Mouse (Mus musculus) urinary bladder, postnatal 4 days (tissue): Measurements from ENCODE around the gene Olfr1161.
"Not testable (repeated sequence)": the region's sequence is repeated elsewhere in the genome, so short reads cannot be mapped to it uniquely, and the experiment has no call there.

Experiments used
- DNase-seq, 2 experiments: peaks; one replicate each; pipeline ENCODE4 v3.0.0; 2021 to 2022; ENCODE audit warnings: low spot score in 2 of 2

Gene Olfr1161

DNA sequence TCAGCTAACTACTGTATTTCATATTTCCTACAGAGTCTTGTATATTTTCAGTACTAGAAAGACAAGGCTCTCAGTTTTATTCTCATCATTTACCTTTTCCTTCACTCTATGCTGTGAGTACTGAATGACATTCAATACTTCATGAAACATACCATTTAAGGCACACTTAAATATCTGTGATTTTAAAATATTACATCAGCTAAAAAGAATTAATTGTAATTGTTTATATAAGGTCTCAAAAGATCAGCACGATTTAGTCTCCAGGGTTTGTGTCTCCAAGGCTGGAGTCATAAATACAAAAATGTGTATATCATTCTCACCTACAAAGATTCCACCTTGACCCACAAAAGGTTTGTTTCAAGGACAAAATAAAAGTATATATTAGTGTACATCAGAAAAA, at the start of gene Olfr1161:
Olfr1161 (plus strand) TSS at position 301 of the 400 bp plus-strand sequence.
- DNase-seq: not testable (repeated sequence)

DNA sequence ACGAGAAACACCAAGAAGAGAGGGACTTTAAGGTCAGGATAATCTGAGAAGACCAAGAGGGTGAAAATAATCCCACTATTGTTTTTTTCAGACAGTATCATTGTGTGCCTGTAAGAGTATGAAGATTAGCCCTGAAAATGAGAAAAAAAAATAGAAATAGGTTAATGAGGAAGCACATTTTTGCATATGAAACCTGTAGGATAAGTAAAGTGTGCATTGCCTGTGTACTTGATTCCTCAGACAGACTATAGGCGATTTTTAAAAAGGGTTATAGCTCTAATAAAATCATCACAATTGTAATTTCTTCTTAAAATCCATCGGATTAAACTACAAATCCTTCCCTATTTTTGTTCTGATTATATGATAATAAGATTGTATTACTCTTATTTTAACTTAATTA, 48.0 kb upstream of the Olfr1161 start, which contains the start of gene Olfr74:
Olfr74 (minus strand) TSS at position 101 of the 400 bp plus-strand sequence.
- no peak for DNase-seq

DNA sequence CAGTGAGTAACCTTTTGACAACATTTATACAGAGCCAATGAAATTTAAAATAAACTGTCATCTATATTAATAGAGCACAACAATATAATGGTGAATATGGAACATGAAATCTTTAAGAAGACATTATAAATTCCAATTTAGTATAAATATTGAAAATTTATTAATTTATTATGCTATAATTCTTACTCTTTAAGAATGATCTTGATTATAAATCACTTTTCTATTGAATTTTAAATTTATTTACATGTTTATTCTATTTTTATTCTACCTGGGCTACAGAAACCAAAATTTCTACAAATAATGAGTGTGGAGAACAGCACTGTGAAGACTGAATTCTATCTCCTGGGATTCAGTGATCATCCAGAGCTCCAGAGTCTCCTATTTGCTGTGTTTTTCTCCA, 32.8 kb upstream of the Olfr1161 start, which contains the start of gene Olfr1158:
Olfr1158 (plus strand) TSS at position 301 of the 400 bp plus-strand sequence.
- no peak for DNase-seq

DNA sequence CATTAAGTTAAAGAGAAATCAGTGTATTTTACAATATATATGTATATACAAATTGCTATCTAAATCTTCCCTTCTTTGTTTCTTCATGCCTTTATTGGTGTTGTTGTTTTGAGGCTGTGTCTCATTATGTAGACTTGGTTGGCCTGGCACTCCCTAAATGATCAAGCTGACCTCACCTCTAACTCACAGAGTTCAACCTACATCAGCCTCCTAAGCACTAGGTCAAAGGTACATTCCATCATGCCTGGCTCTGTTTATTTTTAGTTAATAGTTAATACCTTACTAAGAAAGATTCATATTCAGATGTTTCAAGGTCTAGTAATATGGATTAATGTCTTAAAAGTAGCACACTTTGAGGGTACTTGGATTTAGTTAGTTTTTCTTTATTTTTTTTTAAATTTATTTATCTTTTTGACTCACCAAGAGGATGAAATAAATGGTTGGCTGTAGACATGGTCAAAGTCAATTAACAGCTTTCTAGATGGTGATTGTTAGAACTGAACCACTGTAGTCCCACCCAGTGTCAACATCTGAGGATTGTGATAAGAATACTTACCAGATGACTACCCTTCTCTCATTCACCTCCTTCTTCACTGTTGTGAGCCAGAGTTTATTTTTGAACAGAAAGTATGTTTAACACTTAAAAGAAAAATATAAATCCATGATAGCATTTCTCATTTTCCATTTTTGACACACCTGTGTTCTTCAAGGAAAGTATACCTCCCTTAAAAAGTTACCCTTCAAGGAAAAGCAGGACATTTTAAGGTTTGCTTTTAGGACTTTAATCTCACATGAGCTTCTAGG, 14.9 kb upstream of the Olfr1161 start, which contains the start of gene Olfr1160:
Olfr1160 (minus strand) TSS at position 754 of the 804 bp plus-strand sequence.
- no peak for DNase-seq

DNA sequence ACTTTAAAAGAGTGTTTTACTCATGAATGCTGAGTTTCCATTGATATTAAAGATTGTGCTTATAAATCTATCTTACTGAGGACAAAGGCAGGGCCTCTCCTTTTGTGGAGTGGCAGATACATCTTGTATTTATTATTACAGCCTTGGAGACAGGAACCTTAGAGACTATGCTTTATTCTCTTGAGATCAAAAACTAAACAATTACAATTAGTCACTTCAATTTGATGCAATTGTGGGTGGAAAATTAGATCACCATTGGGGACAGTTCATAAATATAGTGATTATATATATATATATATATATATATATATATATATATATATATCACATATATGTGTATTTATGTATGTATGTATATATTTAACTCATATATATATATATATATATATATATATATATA, 15.0 kb downstream of the Olfr1161 start, which contains the start of gene Olfr73:
Olfr73 (minus strand) TSS at position 101 of the 400 bp plus-strand sequence.
- DNase-seq: no peak

- no peak for DNase-seq
Observed at GRCm38 (mm10) chr2:88051029-88051428, 28.5 kb downstream of the Olfr1161 start, which contains the start of gene Olfr1162. Gene Olfr1162 (minus strand): TSS chr2:88051129.

GRCm38 (mm10) chr2:88063587-88063986, 41.0 kb downstream of the Olfr1161 start:
- DNase-seq: no peak

DNA sequence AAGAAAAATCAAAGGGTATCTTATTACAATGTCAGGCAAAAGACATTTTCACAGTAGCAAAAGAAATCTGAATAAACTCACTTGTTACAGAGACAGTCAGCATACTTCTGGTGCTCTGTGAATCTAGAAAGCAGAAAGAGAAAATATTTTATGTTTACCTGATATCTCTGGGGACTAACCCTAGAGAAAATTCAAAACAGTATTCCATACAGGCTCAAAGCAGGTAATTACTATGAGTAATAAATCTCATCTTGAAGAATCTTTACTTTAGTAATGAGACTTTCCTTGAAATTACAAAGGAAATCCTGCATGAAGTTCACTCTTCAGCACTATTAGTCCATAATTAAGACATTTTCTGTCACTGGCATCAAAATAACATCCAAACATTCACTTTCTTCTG, 49.2 kb downstream of the Olfr1161 start, which contains the start of gene Olfr1163:
Olfr1163 (minus strand) TSS at position 101 of the 400 bp plus-strand sequence.
- no peak for DNase-seq
